Mouse (Mus musculus) G1E (cell line): ENCODE results near the gene Taf1c.

ENCODE experiments used
- CTCF ChIP-seq: IDR thresholded peaks from 2 replicates; pipeline ENCODE4 v1.5.1; 2012; ENCODE audit warnings: low read depth, low read length, inconsistent platforms, mixed read lengths
- GATA1 ChIP-seq: IDR thresholded peaks from 2 replicates; pipeline ENCODE4 v1.6.1; 2012; ENCODE audit warnings: borderline replicate concordance, low read length, inconsistent platforms, mixed read lengths
- GATA2 ChIP-seq: IDR thresholded peaks from 2 replicates; pipeline ENCODE4 v1.6.1; 2012; ENCODE audit warnings: low read depth, low read length, inconsistent platforms, borderline replicate concordance
- POLR2AphosphoS5 ChIP-seq: IDR thresholded peaks from 2 replicates; pipeline ENCODE4 v1.6.1; 2012; ENCODE audit warnings: low read depth, low read length, inconsistent platforms; ENCODE audit not compliant: insufficient replicate concordance

GRCm38 (mm10) chr8:119617586-119617985, 12.6 kb upstream of the Taf1c start:
- TF ChIP-seq POLR2AphosphoS5 (no peak), CTCF (no peak), GATA2 (no peak), GATA1 (no peak)
